Mouse (Mus musculus): ENCODE measurements around the gene Ccser2.

The Ccser2 gene

DNA sequence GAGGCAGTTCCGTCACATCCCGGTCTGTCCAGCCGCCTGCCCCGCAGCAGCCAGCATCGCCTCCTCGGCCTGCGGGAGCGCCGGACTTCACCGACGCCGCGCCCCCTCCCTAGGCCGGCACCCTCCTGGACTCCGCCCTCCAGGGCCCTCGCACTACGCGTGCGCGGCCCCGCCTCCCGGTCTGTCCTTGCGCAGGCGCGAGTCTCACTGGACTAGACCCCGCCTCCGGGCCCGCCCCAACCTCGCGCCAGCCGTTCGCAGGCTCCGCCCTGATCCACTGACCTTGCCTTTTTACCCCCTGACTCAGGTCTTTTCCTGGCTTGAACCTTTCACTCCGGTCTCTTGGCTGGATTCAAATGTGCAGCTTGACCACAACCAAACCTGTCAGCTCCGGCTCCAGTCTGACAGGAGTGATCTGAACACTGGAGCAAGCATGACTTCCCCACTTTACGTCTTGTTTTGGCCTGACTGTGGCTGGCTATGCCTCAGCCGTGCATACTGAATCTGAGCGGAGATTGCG, at the start of gene Ccser2:
Gene Ccser2 (minus strand): TSS at position 150 of the 520 bp plus-strand sequence.
- peak; percentile 99 for DNase-seq

GRCm38 (mm10) chr14:37015894-37016293, 47.3 kb upstream of the Ccser2 start:
- peak; percentile 10 for DNase-seq

- no peak for DNase-seq
These were observed 45.1 kb upstream of the Ccser2 start for GRCm38 (mm10) chr14:37013644-37014043.

DNA sequence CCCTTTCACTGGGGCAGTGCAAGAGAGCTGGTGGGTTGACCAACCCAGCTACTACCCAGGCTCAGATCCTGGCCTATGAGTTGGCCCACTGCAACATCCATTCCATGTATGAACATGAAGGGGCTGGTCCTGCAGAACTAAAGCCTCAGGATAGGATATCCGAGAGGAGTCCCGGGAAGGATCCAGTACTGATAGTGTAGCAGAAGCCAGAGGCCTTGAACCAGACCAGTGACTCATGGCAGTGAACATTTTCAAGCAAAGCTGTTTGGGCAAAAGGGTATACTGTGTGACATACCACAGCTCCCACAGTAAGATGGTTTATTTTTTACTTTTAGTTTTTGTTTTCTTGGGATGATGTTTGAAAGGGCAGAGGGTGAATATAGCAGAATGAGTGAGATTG, 41.1 kb upstream of the Ccser2 start:
- DNase-seq: no peak

GRCm38 (mm10) chr14:37006489-37006888, 37.9 kb upstream of the Ccser2 start:
- DNase-seq: no peak

- DNase-seq: no peak
These were observed 37.3 kb upstream of the Ccser2 start for GRCm38 (mm10) chr14:37005865-37006264.

GRCm38 (mm10) chr14:37003431-37004095, 35.0 kb upstream of the Ccser2 start:
- DNase-seq: no peak

DNA sequence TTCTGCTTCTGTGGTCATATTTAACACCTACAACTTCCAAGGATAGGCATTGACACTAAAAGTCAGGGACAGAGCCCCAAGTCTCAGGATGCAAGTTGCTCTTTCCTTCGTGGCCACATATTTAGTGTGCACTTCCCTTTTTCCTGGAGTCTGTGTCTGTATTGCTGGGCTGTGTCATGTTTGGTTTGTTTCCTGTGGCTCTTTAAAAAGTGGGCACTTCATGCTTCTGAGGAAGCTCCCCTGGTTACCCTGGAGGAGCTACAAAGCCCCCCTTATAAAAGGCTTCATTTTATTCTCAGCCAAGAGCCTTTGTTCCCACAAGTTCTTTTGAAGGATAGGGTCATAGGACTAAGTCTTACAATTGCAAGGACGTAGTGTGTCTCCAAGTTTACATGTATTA, 34.3 kb upstream of the Ccser2 start:
- no peak for DNase-seq

DNA sequence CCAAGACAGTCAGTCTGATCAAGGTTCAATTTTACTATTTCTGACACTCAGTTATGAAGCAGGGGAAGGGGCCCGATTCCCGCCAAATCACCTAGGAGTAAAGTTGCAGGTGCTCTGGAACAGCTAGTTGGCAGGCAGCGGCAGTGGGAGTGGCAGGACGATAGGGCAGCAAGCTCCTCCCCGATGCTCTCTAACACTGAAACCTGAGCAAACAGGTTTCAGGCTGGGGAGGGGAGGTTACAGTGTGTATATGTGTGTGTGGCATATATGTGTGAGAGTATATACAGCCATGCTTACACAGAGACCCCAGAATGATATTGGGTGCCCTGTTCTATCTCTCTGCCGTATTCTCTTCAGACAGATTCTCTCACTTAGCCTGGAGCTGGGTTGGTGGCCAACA, 32.2 kb upstream of the Ccser2 start:
- peak; percentile 14 for DNase-seq

GRCm38 (mm10) chr14:36989784-36990183, 21.2 kb upstream of the Ccser2 start:
- peak; percentile 95 for DNase-seq

- DNase-seq: no peak
These were observed 17.1 kb upstream of the Ccser2 start for GRCm38 (mm10) chr14:36985693-36986092.

DNA sequence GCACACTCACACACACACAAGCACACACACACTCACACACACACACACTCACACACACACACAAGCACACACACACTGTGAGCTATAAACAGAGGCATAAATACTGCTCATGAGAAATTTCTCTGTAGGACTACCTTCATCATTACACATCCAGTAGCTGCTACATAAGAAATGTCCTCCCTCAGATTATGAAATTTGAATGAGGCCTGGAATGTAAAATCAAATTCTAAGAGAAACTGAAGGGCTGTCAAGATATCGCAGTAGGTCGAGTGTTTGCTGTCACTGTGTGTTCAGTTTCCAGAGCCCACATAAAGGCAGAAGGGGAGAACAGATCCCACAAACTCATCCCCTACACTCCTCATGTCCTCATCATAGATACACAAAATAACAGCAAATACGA, 6.4 kb upstream of the Ccser2 start:
- DNase-seq: no peak

DNA sequence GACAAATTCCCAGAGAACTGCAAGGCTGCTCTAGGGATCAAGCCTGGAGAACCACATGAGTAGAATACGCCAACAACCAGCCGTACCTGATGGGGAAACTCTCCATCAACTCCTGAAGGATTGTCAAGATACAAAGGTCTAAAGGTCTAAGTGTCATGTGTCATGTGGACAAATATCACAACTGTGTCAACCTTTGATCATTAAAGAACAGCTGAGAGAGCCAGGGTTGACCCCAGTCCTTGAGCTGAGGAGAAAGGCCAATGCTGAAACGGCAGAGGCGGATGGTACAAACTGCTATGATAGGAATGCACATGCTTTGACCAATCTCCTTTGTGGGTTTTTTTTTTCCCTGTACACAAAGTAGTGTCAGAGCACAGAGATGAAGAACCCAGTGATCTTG, 2.6 kb upstream of the Ccser2 start:
- DNase-seq: peak; percentile 81

DNA sequence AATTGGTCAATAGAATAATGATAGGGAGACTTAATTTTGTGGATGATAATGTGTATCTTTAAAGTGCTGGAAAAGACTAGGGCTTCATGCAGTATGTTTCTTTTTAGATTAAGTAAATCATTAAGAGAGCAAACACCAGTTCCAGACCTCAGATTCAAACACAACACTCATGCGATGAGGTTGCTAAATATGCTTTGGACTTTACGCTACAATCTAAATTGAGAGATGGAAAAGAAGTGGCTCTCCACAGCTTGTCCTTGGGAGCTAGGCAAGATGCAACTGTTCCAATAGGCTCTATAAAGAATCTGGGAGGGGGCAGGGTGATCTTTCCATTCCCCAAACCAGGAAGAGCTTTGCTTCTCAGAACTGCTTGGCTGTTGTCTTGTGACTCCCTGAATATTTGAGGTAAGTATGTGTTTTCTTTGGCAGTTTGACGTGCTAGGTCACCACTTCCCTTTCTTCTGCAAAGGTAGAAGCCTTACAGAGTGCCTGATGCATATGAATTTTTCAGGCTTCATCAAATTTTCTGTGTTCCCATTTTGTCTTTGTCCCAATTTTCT, 1.4 kb upstream of the Ccser2 start:
- peak; percentile 44 for DNase-seq

DNA sequence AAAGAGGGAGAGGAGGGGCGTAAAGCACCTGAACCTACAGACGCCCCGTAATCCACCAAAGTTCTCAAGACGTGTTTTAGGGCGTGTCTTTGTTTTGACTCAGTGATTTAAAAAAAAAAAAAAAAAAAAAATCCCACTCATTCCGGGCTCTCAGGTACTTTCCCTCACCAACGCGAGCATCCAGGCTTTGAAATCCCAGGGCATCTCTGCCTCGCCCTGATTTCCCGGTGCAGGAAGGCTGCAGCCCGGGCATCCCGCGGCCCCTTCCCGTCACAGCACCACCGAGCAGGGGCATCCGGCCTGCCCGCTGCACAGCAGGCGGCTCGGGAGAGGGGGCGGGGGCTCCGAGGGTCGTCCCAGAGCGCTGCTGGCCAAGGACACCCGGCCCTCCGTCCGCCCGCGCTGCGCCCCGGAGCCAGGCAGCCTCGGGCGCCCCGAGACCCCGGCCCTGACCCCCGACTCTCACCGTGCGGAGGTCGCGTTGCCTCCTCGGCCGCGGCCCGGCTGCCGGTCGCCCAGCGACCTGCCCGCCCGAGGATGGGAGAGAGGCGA, 425 bp downstream of the Ccser2 start:
- DNase-seq: no peak

DNA sequence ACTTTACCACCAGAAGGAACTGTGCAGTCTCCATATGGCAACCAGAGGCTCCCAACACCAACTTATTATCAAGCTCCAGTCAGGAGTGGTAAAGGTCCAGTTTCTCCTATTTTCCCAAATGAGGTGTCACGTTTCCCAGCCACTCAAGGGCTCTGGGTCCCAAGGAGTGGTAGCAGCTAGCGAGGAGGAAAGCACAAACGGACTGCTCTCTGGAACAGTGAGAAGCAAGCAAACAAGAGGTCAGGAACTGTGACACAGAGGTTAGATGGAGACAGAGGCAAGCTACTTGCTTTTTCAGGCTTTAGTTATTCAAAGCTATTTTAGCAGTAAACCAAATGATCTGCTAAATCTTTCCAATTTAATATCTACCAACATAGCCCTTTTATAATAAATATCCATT, 3.2 kb downstream of the Ccser2 start:
- no peak for DNase-seq

DNA sequence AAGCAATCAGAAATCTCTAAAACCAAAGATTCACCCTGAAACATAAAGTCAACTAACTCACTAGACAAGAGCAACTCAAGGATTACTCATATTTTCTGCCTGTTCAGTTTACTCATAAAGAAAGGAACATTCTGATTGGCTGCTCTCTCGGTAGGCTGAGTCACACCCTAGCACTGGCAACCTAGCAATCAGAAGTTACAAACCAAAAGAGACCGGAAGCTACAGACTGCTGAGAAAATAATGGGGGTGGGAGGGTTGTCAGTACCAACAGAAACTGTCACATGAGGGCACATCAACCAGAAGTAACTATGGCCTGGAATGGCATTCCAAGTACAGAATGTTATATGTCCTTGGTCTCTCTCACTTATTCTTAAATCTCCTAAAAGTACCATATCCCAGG, 6.1 kb downstream of the Ccser2 start:
- no peak for DNase-seq

GRCm38 (mm10) chr14:36957719-36958118, 10.9 kb downstream of the Ccser2 start:
- DNase-seq: no peak

- peak; percentile 74 for DNase-seq
These were observed 11.3 kb downstream of the Ccser2 start for GRCm38 (mm10) chr14:36957261-36957660.

DNA sequence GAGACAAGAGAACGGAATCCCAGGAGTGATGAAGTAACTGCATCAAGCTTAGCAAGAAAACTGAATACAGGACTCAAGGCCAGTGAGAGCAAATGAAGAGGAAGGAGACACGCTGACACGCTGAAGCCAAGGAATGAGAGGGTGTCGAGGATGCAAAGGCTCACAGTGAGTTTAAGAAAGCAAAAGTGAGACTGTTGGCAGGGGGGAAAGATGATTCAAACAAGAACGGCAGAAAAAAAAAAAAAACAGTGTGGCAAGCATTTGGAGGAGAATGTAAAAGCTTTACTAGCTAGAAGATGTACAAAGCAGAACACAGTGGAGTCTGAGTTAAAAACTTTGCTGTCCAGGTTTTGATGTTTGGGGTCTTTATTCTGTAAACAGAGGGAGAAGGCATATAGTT, 11.9 kb downstream of the Ccser2 start:
- DNase-seq: no peak

DNA sequence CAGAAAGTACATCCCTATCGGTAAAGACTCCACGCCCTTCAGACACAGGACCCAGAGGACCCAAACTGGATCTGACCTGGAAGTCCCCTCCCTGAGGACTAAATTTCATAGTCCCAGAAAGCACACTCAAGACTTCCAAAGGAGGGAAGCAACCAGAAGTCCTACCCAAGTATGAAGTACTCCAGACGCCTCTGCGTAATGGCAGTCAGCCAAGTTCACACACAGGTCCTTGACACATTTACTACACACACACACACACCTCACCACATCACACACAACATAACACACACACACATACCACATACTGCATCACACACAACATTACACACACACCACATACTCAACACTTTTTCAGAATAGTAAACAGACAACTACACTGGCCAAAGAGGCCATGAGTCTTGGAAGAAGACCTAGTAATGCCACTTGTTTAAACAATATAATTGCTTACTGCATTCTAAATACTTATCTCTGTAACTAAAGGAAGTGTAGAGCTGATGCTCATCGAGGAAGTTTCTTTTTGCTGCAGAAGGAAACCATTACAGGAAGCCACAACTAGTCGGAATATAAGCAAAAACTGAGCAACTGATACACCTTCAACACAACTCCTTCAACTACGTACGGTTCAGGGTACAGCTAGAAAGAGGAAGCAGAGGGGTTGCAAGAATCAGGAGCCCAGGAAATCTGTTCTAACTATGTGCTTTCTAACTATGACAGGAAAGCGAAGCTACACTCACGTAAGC, 15.7 kb downstream of the Ccser2 start:
- no peak for DNase-seq

- DNase-seq: peak; percentile 39
These were observed 16.4 kb downstream of the Ccser2 start for GRCm38 (mm10) chr14:36952142-36952541.

DNA sequence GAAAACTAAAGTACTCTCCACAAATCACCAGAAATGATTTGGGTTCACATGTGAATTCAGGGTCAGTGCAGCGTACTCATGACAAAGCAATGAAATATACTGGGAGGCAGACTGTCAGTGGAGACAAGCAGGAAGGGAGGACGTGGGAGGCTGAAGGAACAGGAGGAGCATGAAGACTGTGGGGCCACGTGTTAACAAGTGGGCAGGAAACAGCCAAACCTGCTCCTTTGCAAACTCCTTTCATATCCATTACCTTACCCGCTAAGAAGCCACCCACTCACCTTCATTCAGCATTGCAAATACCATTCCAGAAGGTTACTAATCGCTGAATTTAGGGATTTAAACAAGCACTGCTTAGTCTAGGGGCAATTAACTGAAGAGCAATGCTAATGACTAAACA, 25.9 kb downstream of the Ccser2 start:
- no peak for DNase-seq

GRCm38 (mm10) chr14:36937941-36938340, 30.6 kb downstream of the Ccser2 start:
- DNase-seq: no peak

Measured in kidney, adult 9 months (tissue).